Mouse (Mus musculus): Measurements from ENCODE around the gene Prom1.
A peak's percentile ranks its signal among the peaks of the same experiment; 100 is the strongest.

Gene Prom1

GRCm38 (mm10) chr5:44081108-44081507 lies 20.7 kb downstream of the Prom1 start:
- no peak for DNase-seq (ENCODE audit: extremely low spot score)

GRCm38 (mm10) chr5:44080276-44081054 lies 21.4 kb downstream of the Prom1 start:
- DNase-seq (ENCODE audit: extremely low spot score) = no peak

- no peak for DNase-seq (ENCODE audit: extremely low spot score)
Measured at GRCm38 (mm10) chr5:44075432-44075831, 26.4 kb downstream of the Prom1 start.

- no peak for DNase-seq (ENCODE audit: extremely low spot score)
Measured at GRCm38 (mm10) chr5:44073634-44074033, 28.2 kb downstream of the Prom1 start.

- no peak for DNase-seq (ENCODE audit: extremely low spot score)
Measured at GRCm38 (mm10) chr5:44070529-44071133, 31.2 kb downstream of the Prom1 start.

GRCm38 (mm10) chr5:44058258-44058657 lies 43.6 kb downstream of the Prom1 start:
- DNase-seq (ENCODE audit: extremely low spot score) = no peak

GRCm38 (mm10) chr5:44050213-44050612 lies 51.6 kb downstream of the Prom1 start:
- DNase-seq (ENCODE audit: extremely low spot score) = no peak

- no peak for DNase-seq (ENCODE audit: extremely low spot score)
Measured at GRCm38 (mm10) chr5:44049395-44049976, 52.3 kb downstream of the Prom1 start.

- DNase-seq (ENCODE audit: extremely low spot score) = peak; percentile 22
Measured at GRCm38 (mm10) chr5:44048568-44049363, 53.1 kb downstream of the Prom1 start.

- DNase-seq (ENCODE audit: extremely low spot score) = no peak
Measured at GRCm38 (mm10) chr5:44041725-44042124, 60.1 kb downstream of the Prom1 start.

GRCm38 (mm10) chr5:44041056-44041455 lies 60.8 kb downstream of the Prom1 start:
- no peak for DNase-seq (ENCODE audit: extremely low spot score)

- DNase-seq (ENCODE audit: extremely low spot score) = no peak
Measured at GRCm38 (mm10) chr5:43998295-43998989, 103.4 kb downstream of the Prom1 start.

- DNase-seq (ENCODE audit: extremely low spot score) = no peak
Measured at GRCm38 (mm10) chr5:43997626-43998025, 104.2 kb downstream of the Prom1 start.

GRCm38 (mm10) chr5:43996162-43996561 lies 105.7 kb downstream of the Prom1 start:
- DNase-seq (ENCODE audit: extremely low spot score) = no peak

- DNase-seq (ENCODE audit: extremely low spot score) = no peak
Measured at GRCm38 (mm10) chr5:43994981-43995380, 106.9 kb downstream of the Prom1 start.

- peak; percentile 48 for DNase-seq (ENCODE audit: extremely low spot score)
Measured at GRCm38 (mm10) chr5:43990316-43990715, 111.5 kb downstream of the Prom1 start.

GRCm38 (mm10) chr5:43989017-43989416 lies 112.8 kb downstream of the Prom1 start:
- no peak for DNase-seq (ENCODE audit: extremely low spot score)

- DNase-seq (ENCODE audit: extremely low spot score) = no peak
Measured at GRCm38 (mm10) chr5:43986212-43986611, 115.6 kb downstream of the Prom1 start.

GRCm38 (mm10) chr5:43982896-43983295 lies 118.9 kb downstream of the Prom1 start:
- DNase-seq (ENCODE audit: extremely low spot score) = no peak

- no peak for DNase-seq (ENCODE audit: extremely low spot score)
Measured at GRCm38 (mm10) chr5:43981620-43982019, 120.2 kb downstream of the Prom1 start, which contains the start of gene Fgfbp1. Gene Fgfbp1, minus strand, starts transcription at chr5:43981779.

GRCm38 (mm10) chr5:43980397-43980796 lies 121.4 kb downstream of the Prom1 start:
- DNase-seq (ENCODE audit: extremely low spot score) = no peak

Measured in embryo, embryonic 9.5 days (tissue).